Mouse (Mus musculus) common myeloid progenitor, adult 5-6 weeks (primary cell): ENCODE results near the gene Arhgap5. TPM values are rescaled to one million over a fixed set of nuclear protein-coding genes. Genes with fewer than 3 reads are reported as not detected.

Source experiments
- ATAC-seq: replicated peaks from 2 replicates; pipeline ENCODE4 v1.8.0; 2016; ENCODE audit warnings: low read depth, mild to moderate bottlenecking, moderate TSS enrichment, inconsistent platforms; ENCODE audit not compliant: poor library complexity, severe bottlenecking
- total RNA-seq: library from RNA; stranded (forward); fragments of 200-1000, 187-1606 nt; gene quantifications from 2 replicates; pipeline ENCODE4 v1.2.3, GENCODE M21; 2017

Gene Arhgap5
- total RNA-seq, result 18.9 and 24.0 TPM in 2 replicates

DNA sequence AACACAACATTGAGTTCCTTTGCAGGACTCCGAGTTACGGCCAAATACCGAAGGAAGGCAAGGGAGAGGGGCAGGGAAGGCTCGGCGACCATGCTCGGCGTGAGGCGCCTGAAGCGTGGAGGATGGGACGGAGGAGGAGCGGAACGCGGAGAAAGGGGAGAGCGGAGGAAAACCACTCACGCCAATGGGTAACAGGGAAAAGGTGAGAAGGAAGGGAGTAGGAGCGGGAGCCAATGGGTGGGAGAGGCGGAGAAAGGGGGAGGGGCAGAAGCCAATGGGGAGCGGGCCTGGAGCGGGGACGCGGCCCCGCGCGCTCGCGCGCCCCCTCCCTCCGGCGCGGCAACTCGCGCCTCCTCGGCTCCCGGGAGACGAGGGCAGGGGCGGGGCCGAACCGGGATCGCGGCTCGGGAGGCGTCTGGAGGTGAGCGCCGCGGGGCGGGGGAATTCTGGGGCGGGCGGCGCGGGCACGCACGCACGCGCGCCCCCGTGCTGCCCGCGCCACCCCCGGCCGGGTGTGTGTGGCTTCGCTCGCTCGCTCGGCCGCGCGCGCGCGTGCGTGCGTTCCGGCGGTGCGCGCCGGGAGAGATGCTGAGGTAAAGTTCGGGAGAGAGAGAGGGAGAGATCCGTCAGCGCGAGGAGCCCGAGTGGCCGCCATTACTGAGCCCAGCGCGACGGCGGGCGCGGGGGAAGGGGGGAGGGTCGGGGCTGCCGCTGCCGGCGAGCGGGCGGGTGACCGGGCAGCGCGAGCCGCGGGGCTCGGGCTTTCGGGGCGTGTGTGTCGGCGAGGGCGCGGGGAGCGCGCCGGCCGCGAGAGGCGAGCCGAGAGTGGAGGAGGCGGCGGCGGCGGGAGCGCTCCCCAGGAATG lies at the start of gene Arhgap5:
Arhgap5 (plus strand) TSS at position 517 of the 865 bp plus-strand sequence.
- ATAC-seq, result peak; percentile 77

DNA sequence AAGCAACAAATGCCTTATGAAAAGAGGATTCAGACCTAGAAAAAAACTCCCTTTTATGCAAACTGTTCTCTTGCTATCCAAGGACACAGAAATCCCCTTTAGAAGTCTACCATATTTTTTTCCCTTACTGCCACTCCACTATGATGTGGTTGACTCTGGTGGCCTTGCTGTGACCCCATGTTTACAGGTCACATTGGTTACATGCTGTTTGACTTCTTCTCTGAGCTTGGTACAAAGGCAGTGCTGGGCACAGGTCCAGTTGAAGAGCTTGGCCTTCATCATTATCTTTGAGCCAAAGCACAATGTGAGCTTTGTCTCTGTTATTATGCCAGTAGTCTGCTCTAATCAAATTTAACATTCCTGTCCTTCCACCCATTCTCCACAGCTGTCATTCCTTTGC lies 39.2 kb upstream of the Arhgap5 start:
- ATAC-seq, result no peak

GRCm38 (mm10) chr12:52471621-52472020 lies 32.2 kb upstream of the Arhgap5 start:
- no peak for ATAC-seq

- no peak for ATAC-seq
Measured at GRCm38 (mm10) chr12:52473988-52474968, 29.5 kb upstream of the Arhgap5 start.

DNA sequence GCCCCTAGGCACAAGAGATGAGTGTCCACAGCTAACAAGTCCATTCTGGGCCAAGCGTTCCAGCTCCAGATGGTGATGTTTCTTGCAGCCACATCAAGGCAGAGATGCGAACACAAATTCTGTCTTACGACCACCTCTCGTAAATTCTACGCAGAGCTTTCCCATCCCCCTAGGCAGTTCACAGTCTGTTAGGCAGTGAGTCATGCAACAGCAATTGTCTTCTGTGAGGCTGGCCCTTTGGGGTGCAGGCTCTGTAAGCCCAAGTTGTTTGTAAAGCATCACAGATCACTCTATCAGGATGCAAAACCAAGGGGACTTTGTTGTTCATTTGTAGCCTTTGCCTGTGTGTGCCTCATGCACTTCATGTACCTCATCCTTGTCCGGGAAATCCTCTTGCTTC lies 27.7 kb upstream of the Arhgap5 start:
- no peak for ATAC-seq

DNA sequence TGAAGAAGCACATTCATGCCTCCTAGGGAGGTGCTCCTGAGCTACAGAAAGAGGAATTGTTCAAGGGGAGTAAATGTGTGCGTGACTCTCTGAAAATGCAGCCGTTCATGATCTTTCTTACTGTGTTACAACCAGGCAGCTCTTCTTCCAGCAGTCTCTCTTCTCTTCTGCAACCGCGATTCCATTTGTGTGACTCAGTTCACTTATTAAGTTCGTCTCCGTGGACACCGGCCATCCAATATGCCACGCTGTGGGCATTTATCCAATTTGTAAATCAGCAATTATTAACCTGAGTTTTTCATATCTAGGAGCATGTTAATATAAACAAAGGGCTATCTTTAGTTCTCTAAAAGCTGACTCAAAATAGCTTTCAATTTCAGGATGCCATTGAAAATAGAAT lies 25.2 kb upstream of the Arhgap5 start:
- ATAC-seq, result no peak

GRCm38 (mm10) chr12:52479323-52479722 lies 24.4 kb upstream of the Arhgap5 start:
- ATAC-seq, result no peak

DNA sequence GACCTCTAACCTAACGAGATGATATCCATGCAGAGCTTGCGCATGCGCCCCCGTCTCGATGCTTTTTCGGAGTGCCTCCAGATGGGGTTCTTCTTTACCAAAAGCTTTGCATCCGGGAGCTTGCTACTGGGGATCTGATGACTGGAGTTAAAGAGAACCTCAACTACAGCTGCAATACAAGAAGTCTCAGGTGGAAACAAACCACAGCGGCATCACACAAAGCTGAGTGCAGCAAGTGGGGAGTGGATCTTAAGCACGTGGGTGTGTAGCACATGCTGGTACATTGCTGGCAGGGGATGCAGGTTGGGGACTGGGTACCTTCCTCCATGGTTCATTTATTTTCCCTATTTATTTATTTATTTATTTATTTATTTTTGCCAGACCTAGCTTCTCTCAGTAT lies 22.9 kb upstream of the Arhgap5 start:
- no peak for ATAC-seq

GRCm38 (mm10) chr12:52481969-52482550 lies 21.7 kb upstream of the Arhgap5 start:
- ATAC-seq, result no peak

DNA sequence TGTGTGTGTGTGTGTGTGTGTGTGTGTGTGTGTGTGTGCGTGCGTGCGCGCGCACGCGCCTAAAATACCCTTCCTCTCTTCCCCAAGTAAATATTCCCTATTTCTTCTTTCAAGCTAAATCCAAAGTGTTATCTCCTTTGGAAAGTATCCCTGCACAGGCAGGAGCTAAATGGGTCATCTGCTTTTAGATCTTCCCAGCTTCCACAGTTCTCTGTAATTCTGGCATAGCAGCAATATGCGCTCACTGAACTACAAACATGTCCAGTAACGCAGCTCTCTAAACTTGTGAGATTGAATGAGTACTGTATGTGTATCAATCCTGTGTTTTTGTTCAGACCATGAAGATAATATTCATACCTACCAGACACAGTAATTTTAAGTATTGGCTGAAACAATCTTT lies 20.6 kb upstream of the Arhgap5 start:
- no peak for ATAC-seq

GRCm38 (mm10) chr12:52488266-52488975 lies 15.4 kb upstream of the Arhgap5 start:
- no peak for ATAC-seq

DNA sequence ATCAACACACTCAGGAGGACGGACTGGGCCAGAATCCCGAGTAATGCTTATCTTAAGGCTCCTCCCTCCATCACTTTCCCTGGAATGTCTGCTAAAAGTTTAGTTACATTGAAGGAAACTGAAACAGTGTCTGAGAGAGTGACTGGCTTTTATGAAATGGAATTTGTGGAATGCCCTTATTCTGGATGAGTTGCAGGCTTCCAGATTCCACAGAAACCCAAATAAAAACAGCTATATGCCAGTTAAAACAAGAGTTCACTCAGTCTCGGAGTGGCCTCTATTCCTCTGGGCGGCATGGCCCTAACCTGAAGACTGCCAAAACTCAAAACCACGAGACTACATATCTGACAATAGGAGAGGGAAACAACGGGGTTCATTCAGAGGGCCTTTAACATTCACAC lies 10.5 kb upstream of the Arhgap5 start:
- ATAC-seq, result no peak

- no peak for ATAC-seq
Measured at GRCm38 (mm10) chr12:52497209-52497608, 6.6 kb upstream of the Arhgap5 start.

DNA sequence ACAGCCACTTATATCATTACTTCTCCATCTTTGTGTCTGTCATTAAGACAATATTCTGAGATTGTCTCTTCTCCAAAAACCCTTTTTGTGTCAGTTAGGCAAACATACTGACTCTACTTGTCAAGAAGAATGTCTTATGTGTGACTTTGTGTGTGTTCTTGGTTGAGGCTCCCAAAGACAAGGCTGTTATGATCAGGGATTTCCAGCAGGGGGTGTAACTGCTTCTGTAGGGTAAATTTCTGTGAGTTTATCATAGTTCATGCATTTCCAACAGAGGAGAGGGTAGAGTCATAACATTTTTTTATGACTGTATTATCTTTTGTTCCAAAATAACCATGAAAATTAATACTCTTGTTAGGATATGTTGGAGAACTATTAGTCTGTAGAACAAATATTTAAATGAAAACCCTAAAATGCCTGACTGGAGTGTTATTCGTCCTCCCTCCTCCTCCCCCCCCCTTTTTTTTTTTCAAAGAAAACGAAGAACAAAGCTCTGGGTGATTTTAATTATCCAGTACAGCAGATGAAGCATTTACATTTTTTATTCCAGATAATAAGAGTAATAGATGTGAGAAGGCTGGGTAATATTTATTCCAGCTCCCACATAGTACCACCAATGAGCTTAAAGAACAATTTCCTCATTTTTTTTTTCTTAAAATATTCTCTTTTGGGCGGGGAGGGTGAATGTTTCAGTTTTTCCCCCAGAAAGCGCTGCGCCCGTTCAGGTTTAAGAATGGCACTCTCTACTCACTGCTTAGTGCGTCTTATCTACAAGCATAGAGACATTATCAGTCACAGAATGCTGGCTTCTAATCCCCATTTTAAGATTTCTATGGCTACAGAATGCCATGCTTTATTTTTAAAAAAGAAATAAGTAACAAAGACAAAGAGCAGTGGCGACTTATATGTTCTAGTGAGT lies 2.6 kb upstream of the Arhgap5 start:
- no peak for ATAC-seq

GRCm38 (mm10) chr12:52502161-52502560 lies 1.6 kb upstream of the Arhgap5 start:
- peak; percentile 50; the same call in 1 of the 2 replicates for ATAC-seq

DNA sequence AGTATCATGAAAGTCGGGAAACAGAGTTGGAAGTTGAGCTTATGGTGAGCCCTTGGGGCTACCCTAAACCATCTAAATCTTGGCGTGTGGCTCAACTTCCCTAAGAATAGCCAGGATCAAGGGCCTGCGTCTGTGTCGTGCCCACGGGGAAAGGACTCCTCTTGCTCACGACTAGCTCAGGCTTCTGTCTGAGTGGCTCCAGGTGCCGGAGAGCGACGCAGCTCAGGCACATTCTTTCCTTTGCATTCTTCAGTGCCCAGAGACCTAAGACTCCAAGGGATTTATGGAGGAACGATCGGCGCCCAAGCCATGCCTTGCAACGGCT lies 679 bp upstream of the Arhgap5 start:
- peak; percentile 29 for ATAC-seq

- ATAC-seq, result peak; percentile 45
Measured at GRCm38 (mm10) chr12:52504331-52505181, 784 bp downstream of the Arhgap5 start.

- ATAC-seq, result no peak
Measured at GRCm38 (mm10) chr12:52524699-52525098, 20.9 kb downstream of the Arhgap5 start.
